Mouse (Mus musculus) heart, adult 11 months (tissue): ENCODE results near the gene Psd4.

ENCODE experiments used
- DNase-seq: peaks from one replicate; pipeline ENCODE4 v3.0.0; 2022

Psd4 gene

DNA sequence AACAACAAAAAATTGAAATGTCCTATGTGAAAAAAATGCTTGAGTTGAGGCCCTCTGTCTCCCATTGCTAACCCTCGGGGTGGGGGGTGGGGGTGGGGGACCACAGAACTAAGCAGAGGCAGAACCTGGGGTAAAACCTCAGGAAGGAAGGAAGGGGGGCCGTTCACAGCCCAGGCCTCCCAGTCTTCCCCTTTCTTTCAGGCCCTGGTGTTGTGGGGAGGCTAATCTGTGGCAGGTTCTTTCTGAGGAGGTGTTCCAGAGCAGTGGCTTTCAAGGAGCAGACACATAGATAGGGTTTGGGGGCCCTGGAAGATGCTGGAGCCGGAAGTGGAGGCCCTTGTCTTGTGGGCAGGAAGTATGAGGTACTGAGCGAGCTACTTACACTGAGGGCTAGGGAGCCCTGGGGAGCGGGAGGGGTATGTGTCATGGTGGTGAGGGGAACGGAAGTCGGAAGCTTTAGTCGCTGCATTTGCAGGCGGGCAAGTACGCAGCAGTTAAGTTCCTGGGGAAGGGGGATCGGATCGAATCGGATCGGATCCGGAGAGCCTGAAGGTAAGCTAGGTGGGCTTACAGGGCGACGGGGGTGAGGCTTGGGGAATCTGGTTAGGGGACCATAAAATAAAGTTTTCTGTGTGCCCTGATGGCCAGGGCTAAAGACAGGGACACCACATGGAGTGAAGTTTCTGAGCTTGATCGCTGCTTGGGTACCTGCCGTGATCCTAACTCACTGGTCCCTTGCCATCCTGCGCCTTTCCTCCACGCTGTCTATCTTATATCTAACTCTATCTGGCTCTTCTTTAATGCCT is 19.0 kb downstream of the Psd4 start:
- peak; percentile 94 for DNase-seq

DNA sequence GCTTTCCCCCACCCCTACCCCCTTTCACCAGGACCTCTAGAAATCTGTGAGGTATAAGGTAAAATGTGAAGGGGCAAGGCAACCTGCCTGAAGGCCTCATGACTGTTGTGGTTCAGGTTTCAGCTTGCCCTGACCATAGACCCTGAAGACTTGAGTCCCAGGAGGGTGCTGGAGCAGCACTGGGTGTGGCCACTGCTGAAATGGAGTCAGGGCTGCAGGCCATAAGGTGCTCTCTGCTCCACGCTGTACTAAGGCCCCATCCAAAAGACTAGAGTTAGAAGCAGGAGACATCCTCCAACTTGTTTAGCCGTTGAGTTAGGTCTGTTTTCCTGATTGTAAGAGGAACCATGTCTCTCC is 19.6 kb downstream of the Psd4 start:
- DNase-seq, result peak; percentile 74

DNA sequence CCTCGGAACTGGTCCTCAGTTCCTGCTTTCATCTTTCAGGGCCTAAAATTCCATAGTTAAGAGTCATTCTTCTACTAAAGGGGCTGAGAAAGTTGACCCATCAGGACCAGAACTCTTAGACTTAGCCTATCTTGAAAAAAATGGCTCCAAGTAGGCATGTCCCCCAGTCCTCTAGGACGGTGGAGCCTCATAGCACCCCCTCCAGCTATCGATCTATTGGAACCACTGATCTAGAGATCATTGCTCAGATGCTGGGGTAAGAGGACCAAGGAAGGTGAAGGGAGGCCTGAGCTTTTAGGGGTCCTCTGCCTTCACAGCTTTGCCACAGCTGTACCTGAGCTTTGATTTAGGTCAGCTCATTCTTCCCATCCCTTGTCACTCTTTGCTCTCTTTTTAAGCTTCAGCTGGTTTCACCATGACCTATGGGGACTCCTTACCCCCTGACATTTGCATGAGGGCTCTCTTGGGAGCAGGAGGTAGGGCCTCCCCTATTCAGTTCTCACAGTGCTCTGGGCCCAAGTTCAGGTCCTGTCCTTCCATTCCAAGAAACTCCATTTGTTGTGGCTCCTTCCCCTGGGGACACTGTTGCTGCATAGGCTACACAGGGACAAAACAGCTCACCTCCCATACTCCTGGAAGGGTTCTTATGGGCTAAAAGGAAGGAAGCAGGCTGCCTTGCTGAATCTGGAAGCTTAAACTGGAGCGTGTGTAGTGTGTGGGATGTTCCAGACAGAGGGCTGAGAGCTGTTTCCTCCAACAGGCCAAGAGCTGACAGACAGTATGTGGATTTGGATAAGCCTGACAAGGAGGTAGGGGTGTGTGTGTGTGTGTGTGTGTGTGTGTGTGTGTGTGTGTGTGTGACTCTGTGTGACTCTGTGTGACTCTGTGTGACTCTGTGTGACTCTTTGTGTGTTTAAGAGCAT is 20.2 kb downstream of the Psd4 start:
- DNase-seq, result peak; percentile 82

DNA sequence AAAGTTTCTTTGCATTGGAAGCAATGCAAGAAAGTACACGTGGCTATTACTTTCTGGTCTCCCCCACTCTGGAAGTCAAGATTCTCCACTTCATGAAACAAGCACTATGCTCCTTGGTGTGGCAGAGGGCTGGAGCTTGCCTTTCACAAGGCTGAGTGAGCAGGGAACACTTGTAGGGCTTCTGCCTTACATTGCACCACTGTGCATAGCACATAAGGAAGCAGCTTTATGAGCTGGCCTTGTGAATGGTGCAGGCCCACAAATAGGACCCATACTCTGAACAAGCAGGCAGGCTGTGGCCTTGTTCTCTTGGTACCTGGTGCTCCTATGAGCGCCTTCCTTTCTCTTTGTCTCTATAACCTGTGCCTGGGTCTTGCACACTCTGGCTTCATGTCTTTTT is 25.9 kb downstream of the Psd4 start:
- peak; percentile 78 for DNase-seq

DNA sequence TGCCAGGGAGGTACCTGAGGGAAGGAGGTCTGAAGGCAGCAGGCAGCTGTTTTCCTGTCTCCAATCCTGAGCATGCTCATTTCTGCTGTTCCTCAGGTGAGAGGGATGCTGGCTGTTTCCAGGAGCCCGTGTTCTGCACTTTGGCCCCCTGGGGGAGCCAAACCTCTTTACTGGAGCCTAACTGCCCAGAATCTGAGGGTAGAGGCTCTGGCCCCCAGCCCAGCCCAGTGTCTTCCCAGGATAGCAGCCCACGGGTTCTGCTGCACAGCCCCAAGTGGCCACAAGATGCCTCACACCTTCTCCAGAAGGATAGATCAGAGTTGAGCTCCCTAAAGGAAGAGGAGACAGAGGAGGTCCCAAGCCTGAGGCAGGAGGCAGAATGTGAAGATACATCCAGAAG is 29.7 kb downstream of the Psd4 start:
- peak; percentile 55 for DNase-seq

DNA sequence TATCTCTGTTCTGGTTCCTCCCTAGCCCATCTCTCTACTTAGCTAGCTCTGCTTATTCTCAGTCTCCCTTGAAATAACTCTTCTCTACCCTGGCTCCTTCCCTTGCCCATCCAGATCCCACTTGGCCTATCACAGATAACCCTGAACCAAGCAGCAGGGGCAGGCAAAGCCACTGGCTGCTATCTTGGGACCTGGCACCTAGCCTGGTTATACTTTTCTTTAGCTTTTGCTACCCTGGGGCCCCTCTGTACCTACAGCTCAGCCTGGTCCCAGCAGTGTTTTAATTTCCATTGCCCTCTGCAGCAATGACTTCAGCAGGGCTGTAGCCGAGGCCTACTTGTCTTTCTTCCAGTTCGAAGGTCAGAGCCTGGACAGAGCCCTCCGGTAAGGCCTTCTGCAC is 33.3 kb downstream of the Psd4 start:
- DNase-seq, result no peak

DNA sequence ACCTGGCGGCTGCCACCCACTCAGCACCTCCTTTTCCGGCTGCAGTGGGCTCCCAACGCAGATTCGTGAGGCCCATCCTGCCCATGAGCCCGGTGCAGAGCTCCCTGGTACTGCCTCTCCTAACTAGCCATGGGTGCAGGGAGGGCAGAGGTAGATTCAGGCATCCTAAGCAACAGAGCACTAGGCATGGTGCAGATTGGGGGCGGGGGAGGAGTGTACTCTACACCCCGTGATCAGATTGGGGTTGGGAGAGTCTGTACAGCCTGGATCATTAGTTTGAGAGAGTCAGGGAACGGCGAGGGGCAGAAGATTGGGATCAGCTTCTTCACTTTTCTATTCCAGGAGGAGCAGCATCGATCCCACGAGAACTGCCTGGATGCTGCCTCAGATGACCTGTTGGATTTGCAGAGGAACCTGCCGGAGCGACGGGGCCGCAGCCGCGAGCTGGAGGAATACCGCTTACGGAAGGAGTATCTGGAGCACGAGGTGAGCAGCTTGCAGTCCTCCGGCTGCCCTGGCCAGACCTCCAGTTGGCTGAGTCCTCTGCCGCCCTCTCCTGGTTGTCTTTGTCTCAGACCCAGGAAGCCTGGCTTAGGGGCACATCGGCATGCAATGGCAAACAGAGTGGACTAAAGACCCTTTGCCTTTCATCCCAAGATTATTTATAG is 38.1 kb downstream of the Psd4 start:
- peak; percentile 94 for DNase-seq

DNA sequence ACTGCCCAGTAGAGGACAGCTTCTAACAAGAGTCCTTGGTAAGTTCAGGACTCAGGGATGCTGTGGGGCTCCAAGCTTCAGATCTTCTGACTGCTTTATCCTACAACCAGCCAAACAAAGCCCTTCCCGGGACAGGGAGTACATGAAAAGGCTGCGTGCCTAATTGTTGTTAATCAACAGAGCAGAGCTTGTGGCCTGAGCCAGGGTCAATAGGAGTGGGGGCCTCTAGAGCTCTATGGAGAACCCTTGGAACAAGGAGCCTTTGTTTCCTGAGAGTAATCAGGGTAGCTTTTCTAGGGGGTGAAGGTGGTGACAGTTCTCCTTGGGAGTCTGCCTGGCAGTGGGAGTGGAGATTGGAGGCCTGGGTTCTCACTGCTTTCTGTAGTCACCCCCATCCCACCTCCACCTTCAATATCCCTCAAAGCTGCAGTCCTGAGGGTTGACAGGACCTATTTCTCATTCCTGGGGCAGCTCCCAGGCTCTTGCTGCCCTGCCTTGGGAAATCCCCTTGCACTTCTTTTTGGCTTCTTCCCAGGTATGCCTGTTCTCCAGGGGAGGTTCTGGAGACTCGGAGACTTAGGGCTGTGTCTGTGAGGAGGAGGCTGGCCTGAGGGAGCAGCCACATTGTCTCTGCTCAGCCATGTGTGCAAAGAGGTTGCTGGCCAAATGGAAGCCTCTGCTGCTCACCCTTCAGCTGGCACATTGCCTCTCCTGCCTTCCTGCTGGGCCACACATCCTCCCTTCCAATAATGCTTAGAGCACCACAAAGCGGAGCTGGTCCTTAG is 40.5 kb downstream of the Psd4 start:
- no peak for DNase-seq

DNA sequence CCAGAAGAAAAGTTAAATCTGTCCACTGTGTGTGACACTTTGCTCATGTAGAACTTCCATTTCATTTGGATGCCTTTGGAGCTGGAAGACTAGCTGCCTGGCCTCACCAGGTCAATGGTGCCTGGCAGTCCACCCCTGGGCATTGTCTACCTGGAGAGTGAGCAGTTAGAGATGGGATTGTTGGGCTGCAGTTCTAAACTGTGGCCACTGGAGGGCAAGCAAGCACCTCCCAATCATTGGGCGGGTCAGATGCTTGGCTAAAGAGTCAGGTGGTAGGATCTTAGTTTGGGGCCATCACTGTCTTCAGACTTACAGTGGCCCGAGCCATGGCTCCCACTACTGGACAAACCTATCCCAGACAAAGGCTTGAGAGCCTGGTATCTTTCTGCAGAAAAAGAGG is 41.8 kb downstream of the Psd4 start:
- peak; percentile 95 for DNase-seq

DNA sequence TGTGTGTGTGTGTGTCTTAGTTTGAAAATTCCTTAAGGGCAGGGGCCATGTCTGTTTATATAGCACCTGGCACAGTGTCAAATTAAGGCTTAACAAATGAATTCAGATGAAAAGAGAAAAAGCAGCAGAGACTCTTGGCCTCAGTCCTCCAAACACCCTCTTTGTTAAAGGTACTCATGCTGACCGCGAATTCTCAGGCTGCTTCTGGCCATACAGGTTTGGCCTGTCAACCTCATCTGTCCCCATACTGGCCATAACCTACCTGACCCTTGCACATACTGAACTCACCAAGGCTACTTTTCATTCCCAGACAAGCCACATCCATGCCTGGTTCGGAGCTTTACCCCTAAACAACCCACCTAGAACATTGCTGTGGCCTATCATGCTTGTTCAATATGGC is 45.8 kb downstream of the Psd4 start:
- no peak for DNase-seq

DNA sequence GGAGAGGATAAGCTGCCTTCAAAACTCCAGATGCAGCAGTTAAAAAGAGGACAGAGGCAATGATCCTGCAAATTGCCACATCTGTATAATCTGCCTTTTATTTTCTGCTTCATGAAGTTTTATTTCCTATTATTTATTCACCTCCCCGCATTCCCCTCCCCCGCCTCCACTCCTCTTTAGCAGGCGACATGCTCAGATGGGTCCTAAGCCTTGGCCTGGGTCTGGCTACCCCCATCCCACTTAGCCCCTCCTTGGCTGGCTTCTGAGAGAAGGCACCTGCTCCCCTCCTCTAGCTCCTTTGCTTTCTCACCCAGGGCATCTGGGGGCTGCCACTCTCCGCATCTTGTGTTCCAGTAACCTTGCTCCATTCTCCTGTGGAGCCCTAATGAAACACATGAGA is 46.3 kb downstream of the Psd4 start:
- no peak for DNase-seq

DNA sequence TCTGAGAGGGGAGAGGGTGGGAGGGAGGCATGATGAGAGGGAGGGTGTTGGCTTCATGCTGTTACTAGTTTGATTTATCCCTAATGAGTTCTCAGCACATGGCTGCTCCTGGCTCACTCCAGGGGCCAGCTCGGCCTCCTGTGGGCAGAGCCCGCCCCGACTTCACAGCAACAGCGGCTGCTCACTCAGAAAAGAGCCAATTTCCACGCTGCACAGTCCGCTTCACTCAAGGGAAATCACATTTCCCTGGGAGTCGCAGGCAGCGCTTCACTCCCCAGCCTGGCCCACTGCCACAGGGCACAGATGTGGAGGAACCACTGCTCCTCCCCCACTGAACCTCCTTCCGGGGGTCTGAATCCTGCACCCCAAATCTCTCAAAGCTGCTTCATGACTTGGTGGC is 49.3 kb downstream of the Psd4 start:
- no peak for DNase-seq

DNA sequence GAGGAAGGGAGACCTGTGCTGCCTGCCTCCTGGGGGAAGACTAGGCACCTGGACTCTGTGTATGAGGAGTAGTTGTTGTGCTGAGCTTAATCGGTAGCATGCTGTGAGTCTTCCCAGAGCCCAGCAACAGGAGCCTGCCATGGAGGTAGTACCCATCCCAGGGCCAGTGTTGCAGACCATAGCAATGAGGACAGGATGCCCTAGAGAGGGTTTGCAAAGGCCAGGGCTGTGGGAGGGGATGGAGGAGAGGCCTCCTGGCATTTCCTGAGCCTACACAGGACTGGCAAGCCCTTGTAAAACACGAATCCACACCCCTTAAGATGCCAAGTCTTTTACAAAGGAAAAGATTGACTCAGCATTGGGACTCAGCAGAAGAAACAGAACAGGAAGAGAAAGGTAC is 49.7 kb downstream of the Psd4 start:
- peak; percentile 62 for DNase-seq

DNA sequence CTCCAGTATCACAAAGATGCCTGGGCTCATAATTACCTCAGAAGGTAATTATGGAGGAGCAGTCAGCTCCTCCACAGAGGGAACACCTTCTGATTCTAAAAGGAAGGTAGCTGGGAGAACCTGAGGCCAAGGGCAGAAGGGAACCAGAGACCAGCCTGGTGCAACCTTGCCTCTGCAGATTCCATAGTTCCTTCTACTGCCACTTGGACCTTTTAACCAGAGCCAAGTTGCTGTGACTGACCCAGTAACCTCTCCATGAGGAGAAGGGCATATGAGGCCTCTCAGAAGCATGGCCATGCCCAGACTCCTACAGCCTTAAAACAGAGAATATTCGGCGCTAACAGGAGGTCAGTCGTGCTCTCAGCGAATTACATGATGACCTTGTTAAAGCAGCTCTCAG is 50.2 kb downstream of the Psd4 start:
- peak; percentile 61 for DNase-seq

DNA sequence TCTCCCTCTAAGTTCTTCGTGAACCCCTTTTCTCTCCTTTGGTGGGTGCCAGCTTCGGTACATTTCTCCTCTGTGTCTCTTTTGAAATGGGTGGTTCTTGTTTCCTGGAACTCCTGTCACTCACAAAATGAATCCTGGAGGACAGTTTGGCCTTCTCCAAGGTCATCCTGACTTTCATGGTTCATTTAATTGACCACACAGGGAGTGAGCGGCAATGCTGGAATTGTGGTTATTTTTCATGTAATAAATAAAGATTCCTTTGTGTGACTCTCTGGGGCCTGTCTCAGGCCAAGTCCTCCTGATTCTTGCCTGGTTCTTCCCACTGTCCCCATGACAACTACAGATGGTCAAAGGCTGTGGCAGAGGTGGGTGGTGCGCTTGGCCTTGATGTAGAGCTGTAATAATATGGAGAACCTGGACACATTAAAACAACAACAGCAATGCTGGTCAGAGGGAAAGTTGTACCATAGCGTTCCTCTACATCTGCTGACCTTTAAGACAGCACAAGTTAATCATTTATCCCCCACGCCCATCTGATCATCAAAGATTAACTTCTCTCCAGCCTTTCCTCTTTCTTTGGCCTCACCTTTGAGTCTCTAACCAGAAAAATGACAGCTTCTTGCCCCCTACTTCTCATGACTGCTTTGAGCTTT is 54.0 kb downstream of the Psd4 start:
- DNase-seq, result no peak

DNA sequence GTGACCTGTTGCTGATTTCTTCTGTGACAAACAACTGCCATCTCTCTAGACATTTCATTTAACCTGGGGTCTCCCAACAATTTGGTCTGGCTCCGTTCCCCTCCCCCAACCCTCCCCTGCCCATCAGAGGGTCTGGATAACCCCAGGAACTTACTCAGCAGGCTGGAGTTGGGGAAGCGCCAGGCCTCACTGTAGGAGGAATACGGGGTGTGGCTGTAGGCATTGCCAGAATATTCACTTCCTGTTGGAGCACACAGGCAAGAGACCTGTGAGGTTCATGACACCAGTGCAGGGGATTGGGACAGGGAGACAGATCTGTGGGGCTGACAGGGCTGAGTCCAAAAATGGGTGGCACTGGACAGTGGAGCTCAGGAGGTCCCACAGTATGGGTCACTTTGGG is 55.4 kb downstream of the Psd4 start:
- DNase-seq, result no peak

DNA sequence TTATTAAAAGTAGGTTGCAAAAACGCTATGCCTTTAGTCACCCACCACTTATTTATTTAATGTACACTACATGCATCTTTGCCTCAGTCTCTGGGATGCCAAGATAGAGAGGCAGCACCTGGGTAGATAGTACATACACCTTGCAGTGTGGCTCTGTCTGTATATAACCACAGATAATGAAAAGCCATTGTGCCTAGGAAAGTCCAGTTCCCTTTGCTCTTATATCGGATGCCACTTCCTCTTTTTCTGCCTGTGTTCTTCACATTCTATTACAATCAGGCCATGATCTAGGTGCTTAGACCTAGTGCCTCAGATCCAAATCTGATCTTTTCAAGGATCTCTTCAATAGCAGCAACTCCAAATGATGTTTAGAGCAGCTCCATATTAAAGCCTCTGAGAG is 58.2 kb downstream of the Psd4 start:
- DNase-seq, result peak; percentile 13

DNA sequence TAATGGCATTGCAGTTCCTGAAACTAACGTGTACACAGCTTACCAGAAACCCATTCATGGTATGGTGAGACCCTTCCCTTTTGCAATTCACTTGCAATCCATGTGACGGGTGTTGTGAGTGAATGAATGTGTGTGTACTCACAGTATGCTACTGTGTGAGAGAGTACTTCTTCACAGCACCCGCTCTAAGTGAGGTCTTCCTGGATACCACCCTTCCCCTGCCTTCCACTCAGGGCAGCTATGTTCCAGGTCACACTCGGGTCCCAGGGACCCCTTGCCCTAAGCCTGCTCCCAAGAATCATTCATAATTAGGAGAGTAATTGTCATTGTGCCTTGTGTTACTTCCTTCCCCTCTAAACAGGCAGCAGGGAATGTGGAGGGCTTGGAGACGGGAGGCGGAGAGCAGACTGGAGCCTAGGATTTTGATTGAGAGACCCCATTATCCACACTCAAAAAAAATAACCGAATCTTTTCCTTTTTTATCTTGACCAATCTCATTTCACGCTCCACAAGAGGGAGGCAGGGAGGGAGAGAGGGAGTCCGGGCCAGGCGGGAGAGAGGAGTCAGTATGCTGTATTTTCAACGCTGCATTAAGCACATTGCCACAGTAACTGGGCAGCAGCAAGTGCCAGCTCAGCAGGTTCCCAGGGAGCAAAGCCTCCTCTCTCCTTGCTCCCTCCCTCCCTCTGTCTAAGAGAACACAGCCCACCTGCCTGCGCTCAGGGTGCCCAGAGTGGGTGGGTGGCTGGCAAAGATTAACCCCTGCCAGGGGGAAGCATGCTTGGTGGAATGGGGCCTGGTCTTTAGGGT is 60.7 kb downstream of the Psd4 start:
- DNase-seq, result peak; percentile 75

DNA sequence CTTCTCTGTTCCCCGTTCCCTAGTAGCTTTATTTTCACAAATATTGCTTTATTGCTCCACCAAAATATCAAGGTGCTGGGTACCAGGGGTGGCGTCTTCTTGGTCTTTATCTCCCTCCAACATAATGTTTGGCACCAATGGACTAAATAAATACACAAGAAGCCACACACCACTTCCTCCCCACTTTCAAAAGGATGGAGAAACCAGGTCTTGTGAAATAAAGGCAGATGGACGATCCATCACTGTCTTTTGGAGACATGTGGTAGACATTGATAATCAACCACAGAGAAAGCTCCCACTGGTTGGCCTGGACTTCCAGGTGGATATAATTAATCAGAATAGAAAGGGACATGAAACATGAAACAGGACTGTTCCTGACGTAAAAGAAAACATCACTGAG is 62.4 kb downstream of the Psd4 start:
- DNase-seq, result no peak

DNA sequence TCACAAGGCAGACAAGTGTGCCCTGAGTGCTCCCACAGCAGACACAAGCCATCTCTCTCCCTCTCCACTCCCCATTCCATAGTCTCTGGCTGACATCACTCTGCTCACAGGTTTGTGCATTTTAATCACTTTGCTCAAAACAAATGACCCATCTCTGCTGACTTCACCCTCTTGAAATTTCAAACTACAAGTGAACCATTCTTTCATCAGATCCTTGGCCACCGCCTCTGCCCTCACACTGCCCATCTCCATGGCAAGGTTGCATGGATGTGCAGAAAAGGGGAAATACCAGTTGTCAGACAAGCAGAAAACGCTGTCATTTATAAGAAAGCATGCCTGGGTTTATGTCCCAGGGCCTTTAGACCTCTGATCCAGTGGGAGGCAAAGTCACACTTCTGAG is 67.3 kb downstream of the Psd4 start:
- peak; percentile 59 for DNase-seq

DNA sequence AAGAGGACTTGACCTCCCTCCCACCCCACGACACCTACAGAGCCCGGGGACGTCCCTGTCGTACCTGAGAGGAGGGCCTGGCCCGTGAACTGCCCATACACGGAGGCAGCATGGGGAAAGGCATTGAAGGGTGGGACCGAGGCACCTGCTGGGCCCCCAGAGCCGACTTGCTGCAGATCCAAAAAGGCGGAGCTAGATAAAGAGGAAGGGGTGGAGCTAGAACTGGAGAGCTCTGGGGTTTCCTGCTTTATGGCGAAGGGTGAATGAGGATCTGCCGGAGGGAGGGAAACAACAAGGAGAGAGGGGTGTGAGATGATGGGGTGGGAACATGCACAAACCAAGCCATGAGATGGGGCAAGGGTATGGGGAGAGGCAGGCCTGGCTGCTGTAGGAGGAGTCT is 68.3 kb downstream of the Psd4 start:
- peak; percentile 84 for DNase-seq
